Mouse (Mus musculus): Measurements from ENCODE around the gene Ptger2.

GRCm38 (mm10) chr14:44989017-44989721 is 1.2 kb downstream of the Ptger2 start:
- no peak for TF ChIP-seq CTCF (conservative IDR thresholded peaks at IDR 0.05; ENCODE audit: low read length)
- no peak for TF ChIP-seq POU5F1 (IDR thresholded peaks at IDR 0.05; ENCODE audit: borderline replicate concordance, low read length)
- no peak for TF ChIP-seq NANOG (IDR thresholded peaks at IDR 0.05; ENCODE audit: borderline replicate concordance, low read length)

Measured in E14TG2a.4 (cell line).